Mouse (Mus musculus) common myeloid progenitor, adult 5-6 weeks (primary cell): ENCODE measurements around the gene Acvr2b. TPM values are rescaled to one million over a fixed set of nuclear protein-coding genes. Genes with fewer than 3 reads are reported as not detected.
"Not testable (repeated sequence)": the region's sequence is repeated elsewhere in the genome, so short reads cannot be mapped to it uniquely, and the experiment has no call there.

Experiments used
- ATAC-seq: replicated peaks from 2 replicates; pipeline ENCODE4 v1.8.0; 2016; ENCODE audit warnings: low read depth, mild to moderate bottlenecking, moderate TSS enrichment, inconsistent platforms; ENCODE audit not compliant: poor library complexity, severe bottlenecking
- total RNA-seq: library from RNA; stranded (forward); fragments of 200-1000, 187-1606 nt; gene quantifications from 2 replicates; pipeline ENCODE4 v1.2.3, GENCODE M21; 2017

Gene Acvr2b
- total RNA-seq, result 1.3 and 1.6 TPM in 2 replicates

- ATAC-seq, result peak; percentile 89
These were observed at the start of gene Acvr2b for GRCm38 (mm10) chr9:119401801-119402214. Acvr2b (plus strand) TSS chr9:119402118.

DNA sequence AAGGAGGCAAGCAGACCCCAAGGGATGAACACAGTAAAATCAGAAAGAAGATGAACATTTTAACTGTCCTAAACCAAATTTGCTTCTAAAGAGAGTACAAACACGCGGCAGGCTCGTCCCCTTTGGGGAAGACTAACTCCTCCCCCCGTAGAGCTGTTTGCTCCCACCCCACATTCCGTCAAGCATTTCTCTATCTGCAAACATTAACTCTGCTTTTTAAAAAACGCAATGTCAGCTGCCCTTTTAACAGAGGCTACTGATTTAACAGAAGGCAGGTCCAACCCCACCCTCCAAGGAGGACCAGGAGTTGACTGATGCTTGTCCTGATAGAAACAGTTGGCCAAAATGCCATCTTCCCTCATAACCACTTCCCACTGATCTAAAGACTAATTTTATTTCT is 48.0 kb upstream of the Acvr2b start:
- no peak for ATAC-seq

GRCm38 (mm10) chr9:119355943-119356342 is 46.0 kb upstream of the Acvr2b start:
- no peak for ATAC-seq

DNA sequence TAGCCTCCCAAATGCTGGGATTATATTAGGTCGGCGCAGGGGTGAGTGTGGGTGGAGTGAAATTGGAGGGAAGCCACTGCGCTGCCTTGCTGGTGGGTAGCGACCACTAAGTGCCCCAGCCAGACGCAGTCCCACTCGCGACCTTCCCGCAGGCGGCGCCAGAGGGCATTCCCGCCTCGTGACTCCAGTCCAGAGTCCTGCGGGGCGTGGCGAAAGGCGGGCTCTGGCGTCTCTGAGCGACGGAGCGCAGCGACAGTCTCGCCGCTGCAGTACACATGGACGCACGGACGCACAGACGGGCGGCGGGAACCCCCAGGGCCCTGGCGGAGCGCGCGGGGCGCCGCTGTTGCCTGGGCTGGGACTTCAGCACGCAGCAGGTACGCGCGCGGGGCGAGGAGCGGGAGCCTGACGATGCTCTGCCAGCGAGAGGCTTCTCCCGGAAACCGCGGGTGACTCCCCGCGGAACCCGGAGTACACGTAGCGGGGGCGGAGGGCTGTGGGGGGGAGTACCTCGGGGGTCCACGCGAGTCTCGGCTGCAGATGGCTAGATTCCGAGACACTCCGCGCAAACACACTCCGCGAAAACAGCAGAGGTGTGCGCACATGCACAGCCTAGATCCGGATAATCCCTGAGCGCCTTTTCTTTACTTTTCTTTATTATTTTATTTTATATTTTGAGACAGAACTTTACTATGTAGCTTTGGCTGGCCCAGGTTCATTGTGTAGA is 44.4 kb upstream of the Acvr2b start, which contains the start of gene Xylb:
Gene Xylb, plus strand, starts transcription at position 51 of the 727 bp plus-strand sequence.
- ATAC-seq, result peak; percentile 99

DNA sequence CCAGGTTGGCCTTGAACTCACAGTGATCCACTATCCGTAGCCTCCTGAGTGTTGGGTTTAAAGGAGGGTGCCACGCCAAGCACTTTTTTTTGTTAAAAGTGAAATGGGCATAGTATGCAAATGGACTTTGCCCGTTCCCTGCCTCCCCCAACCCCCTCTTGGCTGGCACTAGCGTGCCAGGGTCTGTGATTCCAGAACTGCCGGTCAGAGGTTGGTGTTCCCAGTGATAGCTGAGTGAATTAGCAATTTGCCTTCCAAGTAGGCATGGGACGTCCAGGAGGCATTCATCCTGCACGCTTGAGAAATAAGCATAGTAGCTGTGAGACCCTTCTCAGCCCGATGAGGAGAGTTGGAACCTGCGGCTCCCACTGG is 43.9 kb upstream of the Acvr2b start:
- no peak for ATAC-seq

DNA sequence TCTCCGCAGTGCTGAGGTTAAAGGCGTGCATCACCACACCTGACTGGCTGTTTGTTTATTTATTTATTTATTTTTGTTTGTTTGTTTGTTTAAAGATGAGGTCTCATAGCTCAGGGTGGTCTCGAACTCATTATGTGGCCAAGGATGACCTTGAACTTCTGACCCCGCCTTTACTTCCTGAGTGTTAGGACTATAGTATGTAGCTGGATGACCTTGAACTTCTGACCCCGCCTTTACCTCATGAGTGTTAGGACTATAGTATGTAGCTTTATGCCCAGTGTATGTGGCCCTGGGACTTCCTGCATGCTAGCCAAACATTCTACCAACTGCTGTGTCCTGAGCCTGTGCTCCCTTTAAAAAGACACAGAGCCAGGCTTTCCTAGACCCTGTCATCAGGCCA is 40.5 kb upstream of the Acvr2b start:
- ATAC-seq, result no peak

DNA sequence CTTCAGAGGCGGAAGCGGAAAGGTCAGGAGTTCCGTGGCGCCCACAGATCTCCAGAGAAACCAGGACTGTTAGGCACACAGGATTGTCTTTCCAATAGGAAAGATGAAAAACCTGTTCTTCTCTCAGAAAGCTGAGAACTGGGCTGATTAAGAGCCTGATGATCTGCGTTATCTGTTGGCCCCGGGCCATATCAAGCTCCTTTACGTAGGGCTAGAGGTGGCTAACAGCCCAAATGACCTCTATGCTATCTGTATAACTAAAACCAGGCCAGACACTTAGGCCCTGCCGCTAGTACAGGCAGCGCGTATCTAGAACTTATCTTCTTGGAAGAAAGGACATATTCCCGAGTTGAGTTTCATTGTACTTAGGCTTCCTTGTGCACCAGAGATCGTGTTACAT is 38.7 kb upstream of the Acvr2b start:
- no peak for ATAC-seq

DNA sequence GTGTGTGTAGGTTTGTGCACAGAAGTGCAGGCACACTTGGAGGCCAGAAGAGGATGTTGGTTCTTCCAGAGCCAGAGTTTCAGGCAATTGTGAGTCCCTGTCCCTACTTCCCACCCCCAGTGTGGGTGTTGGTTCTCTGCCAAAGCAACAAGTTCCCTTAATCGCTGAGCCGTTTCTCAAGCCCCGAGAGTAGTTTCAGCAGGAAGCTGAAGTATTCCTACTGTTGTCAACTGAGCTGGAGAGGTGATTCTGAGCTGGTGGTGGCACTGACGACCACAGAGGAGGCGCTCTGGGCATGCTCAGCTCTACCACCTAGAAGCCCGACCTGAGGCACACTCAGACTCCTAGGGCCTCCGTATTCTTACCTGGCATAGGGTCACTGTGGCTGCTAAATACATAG is 36.6 kb upstream of the Acvr2b start, which contains the start of gene Slc22a14:
Gene Slc22a14, minus strand, starts transcription at position 270 of the 400 bp plus-strand sequence.
- ATAC-seq, result peak; percentile 83

DNA sequence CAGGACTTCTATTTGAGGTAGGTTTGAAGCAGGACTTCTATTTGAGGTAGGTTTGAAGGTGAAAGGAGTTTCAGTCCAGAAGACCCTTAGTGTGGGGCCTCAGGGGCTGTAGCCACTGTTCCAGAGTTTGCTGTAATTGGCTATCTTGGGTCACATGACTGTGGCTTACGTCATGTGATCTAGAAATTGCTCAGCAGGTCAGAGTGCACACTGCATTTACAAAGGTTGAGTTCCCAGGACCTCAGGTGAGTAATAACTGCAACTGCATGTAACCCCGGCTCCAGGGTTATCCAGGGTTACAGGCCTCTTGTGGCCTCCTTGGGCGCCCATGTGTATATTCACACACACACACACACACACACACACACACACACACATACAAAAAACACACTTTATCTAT is 33.6 kb upstream of the Acvr2b start:
- ATAC-seq, result no peak

GRCm38 (mm10) chr9:119370770-119371169 is 31.1 kb upstream of the Acvr2b start:
- ATAC-seq, result not testable (repeated sequence)

DNA sequence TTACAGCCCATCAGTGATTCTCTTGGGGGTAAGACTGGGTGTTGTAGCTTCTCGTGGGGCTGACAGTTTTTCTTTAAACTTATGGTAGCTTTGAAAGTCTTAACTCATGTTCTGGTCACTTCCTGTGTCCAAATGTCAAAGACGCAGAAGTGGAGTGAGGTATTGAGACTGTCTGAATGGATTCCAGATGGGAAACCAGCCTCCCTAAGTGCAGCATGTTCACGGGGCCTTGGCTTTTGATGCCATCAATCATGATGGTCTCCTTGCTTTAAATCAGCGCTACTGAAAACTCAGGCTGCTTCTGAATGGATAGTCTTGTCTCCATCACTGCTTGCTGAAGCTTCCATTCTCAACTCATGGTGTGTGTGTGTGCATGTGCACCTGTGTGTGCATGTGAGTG is 30.7 kb upstream of the Acvr2b start:
- no peak for ATAC-seq

DNA sequence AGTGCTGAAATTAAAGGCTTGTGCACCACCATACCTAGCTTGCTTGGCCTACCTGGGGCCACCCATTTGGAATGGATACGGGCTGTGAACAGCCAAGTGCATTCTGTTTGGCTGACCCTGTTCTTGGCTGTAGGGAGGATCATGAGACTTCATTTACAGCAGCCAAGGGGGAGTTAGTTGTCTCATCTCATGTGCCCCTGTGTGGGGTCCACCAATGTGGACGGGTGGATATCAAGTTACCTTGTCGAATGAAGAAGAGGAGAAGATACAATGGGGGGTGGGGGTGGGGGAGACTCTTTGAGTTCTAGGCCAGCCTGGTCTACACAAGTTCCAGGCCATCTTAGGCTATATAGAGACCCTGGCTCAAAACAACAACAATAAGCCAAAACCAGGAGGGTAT is 26.9 kb upstream of the Acvr2b start:
- no peak for ATAC-seq

DNA sequence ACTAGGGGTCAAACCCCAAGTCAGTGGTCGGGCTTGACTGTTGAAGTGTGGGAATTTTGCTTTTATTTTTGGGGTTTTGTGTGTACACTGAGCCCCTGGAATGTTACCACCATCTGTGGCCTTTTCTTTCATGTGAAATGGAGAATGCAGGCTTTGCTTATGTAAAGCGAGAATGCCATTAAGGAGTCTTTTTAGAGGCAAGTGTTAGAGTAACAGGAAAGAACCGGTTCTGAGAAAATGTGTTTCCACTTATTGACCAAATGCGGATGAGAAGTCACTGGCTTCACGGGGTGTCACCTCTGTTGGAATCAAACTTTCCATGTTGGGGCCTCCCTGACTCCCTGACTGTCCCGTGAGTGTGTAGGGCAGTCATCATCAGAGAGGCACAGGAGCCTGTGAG is 26.4 kb upstream of the Acvr2b start:
- ATAC-seq, result no peak

- ATAC-seq, result peak; percentile 42; the same call in 1 of the 2 replicates
These were observed 23.7 kb upstream of the Acvr2b start for GRCm38 (mm10) chr9:119378231-119378630.

GRCm38 (mm10) chr9:119382603-119383002 is 19.3 kb upstream of the Acvr2b start:
- no peak for ATAC-seq

GRCm38 (mm10) chr9:119388956-119389355 is 13.0 kb upstream of the Acvr2b start:
- peak; percentile 62; the same call in 1 of the 2 replicates for ATAC-seq

DNA sequence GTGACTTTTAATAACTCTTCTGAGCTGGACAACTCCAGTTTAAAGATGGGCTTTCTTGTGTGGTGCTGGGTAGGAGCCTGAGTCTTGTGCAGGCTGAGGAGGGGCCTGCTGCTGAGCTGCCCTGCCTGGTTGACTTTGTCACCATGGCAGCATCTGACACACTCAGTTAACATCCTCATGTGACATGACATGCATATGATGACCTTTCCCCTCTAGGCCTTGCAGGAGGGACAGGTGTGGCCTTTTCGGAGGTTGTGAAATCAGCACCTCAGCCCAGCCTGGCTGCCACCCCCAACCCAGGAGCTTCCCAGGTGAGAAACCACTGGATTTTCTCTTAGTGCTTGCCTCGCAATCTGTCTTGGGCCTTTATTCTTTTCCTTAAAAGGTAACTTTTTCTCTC is 11.7 kb upstream of the Acvr2b start:
- no peak for ATAC-seq

DNA sequence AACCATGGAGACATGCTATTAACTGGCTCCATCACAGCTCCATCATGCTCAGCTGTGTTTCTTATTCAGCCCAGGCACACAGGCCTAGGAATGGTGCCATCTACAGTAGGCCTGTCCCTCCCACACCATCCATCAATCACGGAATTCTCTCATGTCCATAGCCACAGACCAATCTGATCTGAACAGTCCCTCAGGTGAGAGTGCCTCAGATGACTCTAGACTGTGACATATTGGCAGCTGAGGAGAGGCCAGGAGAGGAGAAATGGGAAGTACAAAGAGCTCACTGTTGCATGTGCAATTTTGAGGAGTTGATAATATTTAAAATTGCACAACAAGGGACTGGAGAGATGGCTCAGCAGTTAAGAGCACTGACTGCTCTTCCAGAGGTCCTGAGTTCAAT is 7.1 kb upstream of the Acvr2b start:
- ATAC-seq, result no peak

DNA sequence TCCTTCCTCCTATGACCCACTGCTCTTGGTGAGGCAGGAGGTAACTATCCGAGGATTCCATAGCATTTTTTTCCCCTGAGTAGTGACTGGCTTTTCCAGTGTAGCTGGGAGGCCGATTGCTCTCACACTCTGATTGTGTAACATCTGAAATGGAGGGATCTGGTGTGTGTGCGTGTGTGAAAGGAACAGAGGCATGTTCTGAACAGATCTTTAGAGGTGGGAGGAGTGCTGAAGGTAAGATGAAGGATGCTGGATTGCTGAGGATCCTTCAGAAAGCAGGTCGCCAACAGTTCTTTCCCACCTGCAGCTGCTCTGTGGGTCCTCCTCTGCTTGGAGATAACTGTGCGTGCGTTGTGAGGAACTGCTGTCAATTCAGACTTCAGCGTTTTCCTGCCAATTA is 567 bp upstream of the Acvr2b start:
- peak; percentile 16 for ATAC-seq

DNA sequence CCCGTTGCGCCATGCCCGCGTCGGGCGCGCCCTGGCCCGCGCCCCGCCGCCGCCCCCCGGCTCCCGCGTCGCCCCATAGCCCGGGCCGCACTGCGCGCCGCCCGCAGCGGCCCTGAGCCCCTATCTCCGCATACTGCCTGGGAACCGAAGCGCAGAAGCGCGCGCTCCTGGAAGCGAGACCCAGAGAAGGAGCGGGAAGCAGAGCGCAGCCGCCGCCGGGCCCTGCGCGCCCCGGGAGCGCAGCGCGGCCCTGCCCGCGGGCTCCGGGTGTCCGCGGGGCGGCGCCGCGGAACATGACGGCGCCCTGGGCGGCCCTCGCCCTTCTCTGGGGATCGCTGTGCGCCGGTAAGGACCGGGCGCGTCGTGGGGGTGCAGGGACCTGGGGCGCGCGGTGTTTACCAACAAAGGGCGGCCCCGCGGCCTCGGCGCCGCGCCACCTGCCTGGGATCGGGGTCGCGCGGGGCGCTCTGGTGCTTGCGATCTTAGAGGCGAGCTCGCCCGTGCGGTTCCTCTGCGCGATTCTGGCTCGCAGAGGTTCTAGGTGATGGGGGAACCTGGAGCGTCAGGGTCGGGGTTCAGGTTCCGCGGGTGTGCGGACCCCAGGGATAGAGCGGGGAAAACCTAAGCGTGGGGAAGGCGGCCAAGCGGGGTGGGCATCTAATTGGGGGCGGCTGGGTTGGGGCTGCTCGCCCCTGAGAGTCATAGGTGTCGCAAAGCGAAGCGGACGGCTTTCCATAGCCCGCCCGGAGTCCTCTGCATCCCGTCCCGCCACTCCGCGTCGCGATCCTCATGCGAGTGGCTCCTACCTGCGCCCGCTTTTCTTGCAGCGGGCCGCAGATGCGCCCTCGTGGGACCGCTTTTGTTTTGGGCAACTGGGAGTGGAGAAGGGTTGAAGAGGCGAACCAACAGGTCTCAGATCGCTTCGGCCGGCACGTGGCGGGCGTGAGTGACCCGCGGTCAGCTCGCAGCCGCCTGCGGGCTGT is 626 bp downstream of the Acvr2b start:
- ATAC-seq, result no peak

- ATAC-seq, result no peak
These were observed 1.3 kb downstream of the Acvr2b start for GRCm38 (mm10) chr9:119403236-119403641.
